Comparison of ENCODE assay signal across 25 mouse cellular contexts in genomic region chr16:43994623-43995022, GRCm38 (mm10).
"Had no signal": no experiment of that assay in that cellular context is flagged by ENCODE, and none has a peak within 500 bp of the region (broad histone marks: within the 10 kb centered on the region; RNA-seq: fewer than 3 reads in every experiment).

No protein-coding gene starts in this region.

- H3K9ac ChIP-seq: embryonic facial prominence, embryonic 12.5 days; embryonic facial prominence, embryonic 13.5 days; embryonic facial prominence, embryonic 15.5 days; forebrain, embryonic 12.5 days; forebrain, embryonic 13.5 days; forebrain, embryonic 15.5 days; forebrain, postnatal 0 days had no signal

- H3K27ac ChIP-seq: embryonic facial prominence, embryonic 10.5 days; embryonic facial prominence, embryonic 12.5 days; embryonic facial prominence, embryonic 13.5 days; embryonic facial prominence, embryonic 15.5 days; forebrain, embryonic 10.5 days; forebrain, embryonic 12.5 days; forebrain, embryonic 13.5 days; forebrain, embryonic 15.5 days; gastrocnemius, adult 2 months; heart, adult 2 months had no signal

- H3K4me3 ChIP-seq: embryonic facial prominence, embryonic 10.5 days; embryonic facial prominence, embryonic 12.5 days; embryonic facial prominence, embryonic 13.5 days; embryonic facial prominence, embryonic 15.5 days; erythroblast, embryonic 14.5 days; forebrain, embryonic 10.5 days; forebrain, embryonic 12.5 days; forebrain, embryonic 13.5 days; forebrain, embryonic 15.5 days; gastrocnemius, adult 2 months; heart, adult 2 months had no signal

- H3K9me3 ChIP-seq: embryonic facial prominence, embryonic 10.5 days; embryonic facial prominence, embryonic 12.5 days; embryonic facial prominence, embryonic 13.5 days; embryonic facial prominence, embryonic 15.5 days; forebrain, embryonic 10.5 days; forebrain, embryonic 12.5 days; forebrain, embryonic 13.5 days; forebrain, embryonic 15.5 days had no signal

- H3K27me3 ChIP-seq: embryonic facial prominence, embryonic 12.5 days; embryonic facial prominence, embryonic 13.5 days; embryonic facial prominence, embryonic 15.5 days; forebrain, embryonic 12.5 days; forebrain, embryonic 13.5 days; forebrain, embryonic 15.5 days had no signal

- DNase-seq: cerebellum, adult 9-10 months; cerebellum, adult 9-11 months; cerebellum, postnatal 10 days; cerebellum, postnatal 14 days; cerebellum, postnatal 25 days; cerebellum, postnatal 36 days; embryo, embryonic 11 days; forebrain, postnatal 0 days; gastrocnemius, adult 2 months; gastrocnemius, postnatal 10 days; gastrocnemius, postnatal 14 days; gastrocnemius, postnatal 25 days; gastrocnemius, postnatal 36 days; heart, adult 11 months; heart, adult 18-20 months; heart, adult 2 months had no signal

- H3K4me1 ChIP-seq: embryonic facial prominence, embryonic 10.5 days; embryonic facial prominence, embryonic 12.5 days; embryonic facial prominence, embryonic 13.5 days; embryonic facial prominence, embryonic 15.5 days; forebrain, embryonic 10.5 days; forebrain, embryonic 12.5 days; forebrain, embryonic 13.5 days; forebrain, embryonic 15.5 days had no signal

- H3K36me3 ChIP-seq: embryonic facial prominence, embryonic 10.5 days; embryonic facial prominence, embryonic 12.5 days; embryonic facial prominence, embryonic 13.5 days; embryonic facial prominence, embryonic 15.5 days; forebrain, embryonic 10.5 days; forebrain, embryonic 12.5 days; forebrain, embryonic 15.5 days had no signal
